Mouse (Mus musculus): Measurements from ENCODE around the gene Myb. TPM values are rescaled to one million over a fixed set of nuclear protein-coding genes. Genes with fewer than 3 reads are reported as not detected.

The Myb gene
- polyA plus RNA-seq, 1 experiment from 2014 or later: 5.6 TPM

- H3K36me3 ChIP-seq (ENCODE audit: poor library complexity, severe bottlenecking): no peaks in the 10 kb centered on the region
- WGBS: 52% methylated on average over 18 of the region's 18 CpGs
- H3K4me3 ChIP-seq: no peak overlapping the region
- H3K27ac ChIP-seq: no peak overlapping the region
- H3K4me2 ChIP-seq: no peak overlapping the region
- peaks cover 61% of the 10 kb centered on the region for H3K27me3 ChIP-seq
- no peaks in the 10 kb centered on the region for H3K9me3 ChIP-seq (replicated peaks)
- ATAC-seq: no peak
- no peak overlapping the region for H3K9ac ChIP-seq
- peaks cover 26% of the 10 kb centered on the region for H3K4me1 ChIP-seq
These were observed 68.1 kb downstream of the Myb start for GRCm38 (mm10) chr10:21092501-21093270.

GRCm38 (mm10) chr10:21090922-21091700 lies 69.7 kb downstream of the Myb start:
- Histone ChIP-seq H3K9ac (no peak overlapping the region), H3K4me2 (no peak overlapping the region), H3K9me3 (replicated peaks) (no peaks in the 10 kb centered on the region), H3K27ac (no peak overlapping the region), H3K4me1 (peaks cover 32% of the 10 kb centered on the region), H3K27me3 (peaks cover 68% of the 10 kb centered on the region), H3K36me3 (ENCODE audit: poor library complexity, severe bottlenecking) (no peaks in the 10 kb centered on the region), H3K4me3 (no peak overlapping the region)
- WGBS: 58% methylated on average over 8 of the region's 8 CpGs
- ATAC-seq: no peak

GRCm38 (mm10) chr10:21089541-21089940 lies 71.2 kb downstream of the Myb start:
- no peaks in the 10 kb centered on the region for H3K36me3 ChIP-seq (ENCODE audit: poor library complexity, severe bottlenecking)
- no peak overlapping the region for H3K4me2 ChIP-seq
- no peak overlapping the region for H3K4me3 ChIP-seq
- WGBS: 73% methylated on average over 3 of the region's 3 CpGs
- no peak for ATAC-seq
- peaks cover 34% of the 10 kb centered on the region for H3K4me1 ChIP-seq
- no peak overlapping the region for H3K27ac ChIP-seq
- peaks cover 74% of the 10 kb centered on the region for H3K27me3 ChIP-seq
- H3K9me3 ChIP-seq (replicated peaks): no peaks in the 10 kb centered on the region
- no peak overlapping the region for H3K9ac ChIP-seq

GRCm38 (mm10) chr10:21087614-21088232 lies 73.1 kb downstream of the Myb start:
- 17% methylated on average over 3 of the region's 3 CpGs for WGBS
- peaks cover 64% of the 10 kb centered on the region for H3K27me3 ChIP-seq
- H3K27ac ChIP-seq: no peak overlapping the region
- peaks cover 46% of the 10 kb centered on the region for H3K4me1 ChIP-seq
- no peak overlapping the region for H3K9ac ChIP-seq
- ATAC-seq: 0 out of 2 replicates have a peak, but pooled peaks have one; percentile 39
- H3K9me3 ChIP-seq (replicated peaks): no peaks in the 10 kb centered on the region
- H3K4me3 ChIP-seq: no peak overlapping the region
- no peaks in the 10 kb centered on the region for H3K36me3 ChIP-seq (ENCODE audit: poor library complexity, severe bottlenecking)
- H3K4me2 ChIP-seq: no peak overlapping the region

GRCm38 (mm10) chr10:21085044-21085443 lies 75.7 kb downstream of the Myb start:
- ATAC-seq: no peak
- 0 out of 2 replicates have a peak, but pooled peaks cover 3% of the 10 kb centered on the region for H3K36me3 ChIP-seq (ENCODE audit: poor library complexity, severe bottlenecking)
- no peaks in the 10 kb centered on the region for H3K9me3 ChIP-seq (replicated peaks)
- H3K9ac ChIP-seq: no peak overlapping the region
- peaks cover 43% of the 10 kb centered on the region for H3K4me1 ChIP-seq
- no peak overlapping the region for H3K4me2 ChIP-seq
- H3K27ac ChIP-seq: no peak overlapping the region
- peaks cover 40% of the 10 kb centered on the region for H3K27me3 ChIP-seq
- 79% methylated on average over 5 of the region's 5 CpGs for WGBS
- no peak overlapping the region for H3K4me3 ChIP-seq

- no peak overlapping the region for H3K27ac ChIP-seq
- peaks cover 43% of the 10 kb centered on the region for H3K4me1 ChIP-seq
- H3K4me2 ChIP-seq: peak overlapping the region; percentile 35
- 0 out of 2 replicates have a peak, but pooled peaks cover 11% of the 10 kb centered on the region for H3K36me3 ChIP-seq (ENCODE audit: poor library complexity, severe bottlenecking)
- no peaks in the 10 kb centered on the region for H3K9me3 ChIP-seq (replicated peaks)
- ATAC-seq: no peak
- no peak overlapping the region for H3K4me3 ChIP-seq
- WGBS: 37% methylated on average over 8 of the region's 8 CpGs
- peaks cover 33% of the 10 kb centered on the region for H3K27me3 ChIP-seq
- no peak overlapping the region; the same call in 1 of the 2 replicates for H3K9ac ChIP-seq
These were observed 77.3 kb downstream of the Myb start for GRCm38 (mm10) chr10:21083391-21083918.

- peak overlapping the region; percentile 35 for H3K4me2 ChIP-seq
- no peaks in the 10 kb centered on the region for H3K9me3 ChIP-seq (replicated peaks)
- 4% methylated on average over 8 of the region's 8 CpGs for whole genome bisulfite sequencing
- H3K4me3 ChIP-seq: no peak overlapping the region
- peaks cover 33% of the 10 kb centered on the region for H3K4me1 ChIP-seq
- H3K27ac ChIP-seq: peak overlapping the region; percentile 21; the same call in 1 of the 2 replicates
- 0 out of 2 replicates have a peak, but pooled peaks cover 11% of the 10 kb centered on the region for H3K36me3 ChIP-seq (ENCODE audit: poor library complexity, severe bottlenecking)
- ATAC-seq: peak; percentile 89; the same call in 1 of the 2 replicates
- peaks cover 37% of the 10 kb centered on the region for H3K27me3 ChIP-seq
- H3K9ac ChIP-seq: no peak overlapping the region
These were observed 78.3 kb downstream of the Myb start for GRCm38 (mm10) chr10:21082447-21082846.

DNA sequence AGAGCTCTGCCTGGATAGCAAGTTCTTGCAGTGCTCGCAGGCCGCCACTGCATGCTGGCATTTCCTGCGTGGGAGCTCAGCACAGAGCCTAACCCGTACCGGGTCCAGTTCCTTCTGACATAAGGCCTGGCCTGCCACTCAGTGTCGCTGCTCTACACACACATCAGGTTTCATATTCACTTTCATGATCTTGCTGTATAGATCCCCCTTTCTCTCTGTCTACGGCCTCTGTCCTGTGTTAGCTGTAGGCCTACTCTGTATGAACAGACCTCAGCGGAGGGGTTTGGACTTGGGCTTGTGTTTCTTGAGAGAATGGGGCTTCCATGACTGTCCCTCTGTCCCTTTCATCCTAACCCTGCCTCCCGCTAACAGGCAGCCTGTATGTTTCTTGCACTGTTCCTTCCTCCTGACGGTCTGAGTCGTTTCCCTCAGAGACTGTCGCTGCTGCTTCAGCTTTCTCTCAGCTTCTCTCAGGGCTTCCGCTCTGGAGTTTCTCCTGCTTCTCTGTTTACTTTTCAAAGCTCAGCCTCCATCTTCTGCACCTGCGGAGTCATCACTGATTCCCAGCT lies 83.5 kb downstream of the Myb start:
- no peak for ATAC-seq
- Histone ChIP-seq H3K9me3 (replicated peaks) (no peaks in the 10 kb centered on the region), H3K27ac (no peak overlapping the region), H3K27me3 (peaks cover 19% of the 10 kb centered on the region; the same call in 1 of the 2 replicates), H3K4me2 (no peak overlapping the region), H3K9ac (no peak overlapping the region), H3K4me1 (peaks cover 5% of the 10 kb centered on the region), H3K4me3 (no peak overlapping the region), H3K36me3 (ENCODE audit: poor library complexity, severe bottlenecking) (peaks cover 17% of the 10 kb centered on the region; the same call in 1 of the 2 replicates)
- 79% methylated on average over 14 of the region's 14 CpGs for WGBS

DNA sequence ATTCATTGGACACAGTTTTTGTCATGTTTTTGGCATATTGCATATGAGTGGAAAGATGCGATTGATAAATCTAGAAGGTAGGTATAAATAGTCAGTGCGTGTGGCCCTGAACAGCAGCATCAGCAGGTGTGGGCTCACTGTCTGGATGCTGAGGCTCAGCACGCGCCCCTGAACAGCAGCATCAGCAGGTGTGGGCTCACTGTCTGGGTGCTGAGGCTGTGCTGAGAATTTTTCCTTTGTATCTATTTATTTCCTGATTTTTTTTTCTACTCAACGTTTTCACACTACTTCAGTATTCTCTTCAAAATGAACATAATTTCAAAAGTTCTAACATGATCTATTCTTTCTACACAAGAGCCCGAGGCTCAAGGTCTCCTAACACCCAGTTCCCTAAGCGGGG lies 84.1 kb downstream of the Myb start:
- H3K36me3 ChIP-seq (ENCODE audit: poor library complexity, severe bottlenecking): peaks cover 17% of the 10 kb centered on the region; the same call in 1 of the 2 replicates
- H3K4me2 ChIP-seq: no peak overlapping the region
- WGBS: 89% methylated on average over 7 of the region's 7 CpGs
- H3K27ac ChIP-seq: no peak overlapping the region
- H3K9ac ChIP-seq: no peak overlapping the region
- no peak overlapping the region for H3K4me3 ChIP-seq
- no peaks in the 10 kb centered on the region for H3K9me3 ChIP-seq (replicated peaks)
- H3K4me1 ChIP-seq: no peaks in the 10 kb centered on the region
- peaks cover 19% of the 10 kb centered on the region; the same call in 1 of the 2 replicates for H3K27me3 ChIP-seq
- ATAC-seq: no peak

DNA sequence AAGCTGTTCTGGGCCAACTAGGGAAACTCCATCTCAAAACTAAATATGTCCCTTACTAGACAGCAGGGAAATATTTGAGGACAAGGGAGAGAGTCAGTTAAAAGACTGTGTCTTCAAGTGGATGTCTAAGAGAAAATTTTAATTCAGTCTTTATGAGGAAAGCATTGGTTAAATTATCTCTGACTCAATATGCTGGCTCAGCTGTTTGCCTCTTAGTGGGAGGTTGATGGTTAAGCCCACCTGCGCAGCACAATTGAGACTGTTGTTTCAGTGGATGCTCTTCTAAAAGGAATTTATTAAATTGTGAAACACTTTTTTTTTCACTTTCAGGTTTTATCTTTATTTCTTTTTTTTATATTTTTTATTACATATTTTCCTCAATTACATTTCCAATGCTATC lies 84.6 kb downstream of the Myb start:
- WGBS: 97% methylated on average over 1 of the region's 1 CpGs
- Histone ChIP-seq H3K9me3 (replicated peaks) (no peaks in the 10 kb centered on the region), H3K27ac (no peak overlapping the region), H3K4me2 (no peak overlapping the region), H3K4me3 (no peak overlapping the region), H3K9ac (no peak overlapping the region), H3K27me3 (peaks cover 19% of the 10 kb centered on the region; the same call in 1 of the 2 replicates), H3K36me3 (ENCODE audit: poor library complexity, severe bottlenecking) (peaks cover 17% of the 10 kb centered on the region; the same call in 1 of the 2 replicates), H3K4me1 (no peaks in the 10 kb centered on the region)
- ATAC-seq: no peak
